Mouse (Mus musculus): ENCODE results near the gene Ugt2b38.
"Not testable (repeated sequence)": the region's sequence is repeated elsewhere in the genome, so short reads cannot be mapped to it uniquely, and the experiment has no call there.

Gene Ugt2b38

GRCm38 (mm10) chr5:87424041-87424440 is at the start of gene Ugt2b38:
Ugt2b38 (minus strand) TSS chr5:87424203.
- DNase-seq (ENCODE audit: low read depth, low spot score): not testable (repeated sequence)

- no peak for DNase-seq (ENCODE audit: low read depth, low spot score)
Measured at GRCm38 (mm10) chr5:87458810-87459209, 34.8 kb upstream of the Ugt2b38 start.

GRCm38 (mm10) chr5:87457701-87458100 is 33.7 kb upstream of the Ugt2b38 start:
- DNase-seq (ENCODE audit: low read depth, low spot score): no peak

- no peak for DNase-seq (ENCODE audit: low read depth, low spot score)
Measured at GRCm38 (mm10) chr5:87456216-87456850, 32.3 kb upstream of the Ugt2b38 start.

GRCm38 (mm10) chr5:87455519-87455918 is 31.5 kb upstream of the Ugt2b38 start:
- no peak for DNase-seq (ENCODE audit: low read depth, low spot score)

GRCm38 (mm10) chr5:87452514-87452913 is 28.5 kb upstream of the Ugt2b38 start:
- DNase-seq (ENCODE audit: low read depth, low spot score): not testable (repeated sequence)

- no peak for DNase-seq (ENCODE audit: low read depth, low spot score)
Measured at GRCm38 (mm10) chr5:87436264-87436663, 12.3 kb upstream of the Ugt2b38 start.

- DNase-seq (ENCODE audit: low read depth, low spot score): no peak
Measured at GRCm38 (mm10) chr5:87425676-87426075, 1.7 kb upstream of the Ugt2b38 start.

GRCm38 (mm10) chr5:87396968-87397367 is 27.0 kb downstream of the Ugt2b38 start:
- no peak for DNase-seq (ENCODE audit: low read depth, low spot score)

- no peak for DNase-seq (ENCODE audit: low read depth, low spot score)
Measured at GRCm38 (mm10) chr5:87390818-87391217, 33.2 kb downstream of the Ugt2b38 start.

- no peak for DNase-seq (ENCODE audit: low read depth, low spot score)
Measured at GRCm38 (mm10) chr5:87380234-87380633, 43.8 kb downstream of the Ugt2b38 start.

GRCm38 (mm10) chr5:87379825-87380224 is 44.2 kb downstream of the Ugt2b38 start:
- DNase-seq (ENCODE audit: low read depth, low spot score): no peak

GRCm38 (mm10) chr5:87375874-87376383 is 48.1 kb downstream of the Ugt2b38 start:
- no peak for DNase-seq (ENCODE audit: low read depth, low spot score)

GRCm38 (mm10) chr5:87373502-87373863 is 50.5 kb downstream of the Ugt2b38 start:
- no peak for DNase-seq (ENCODE audit: low read depth, low spot score)

GRCm38 (mm10) chr5:87372788-87373501 is 51.1 kb downstream of the Ugt2b38 start:
- not testable (repeated sequence) for DNase-seq (ENCODE audit: low read depth, low spot score)

All from skeletal muscle tissue, adult 2 months (tissue).